Mouse (Mus musculus): ENCODE measurements around the gene Kctd13.
"Not testable (repeated sequence)": the region's sequence is repeated elsewhere in the genome, so short reads cannot be mapped to it uniquely, and the experiment has no call there.

Kctd13 gene

DNA sequence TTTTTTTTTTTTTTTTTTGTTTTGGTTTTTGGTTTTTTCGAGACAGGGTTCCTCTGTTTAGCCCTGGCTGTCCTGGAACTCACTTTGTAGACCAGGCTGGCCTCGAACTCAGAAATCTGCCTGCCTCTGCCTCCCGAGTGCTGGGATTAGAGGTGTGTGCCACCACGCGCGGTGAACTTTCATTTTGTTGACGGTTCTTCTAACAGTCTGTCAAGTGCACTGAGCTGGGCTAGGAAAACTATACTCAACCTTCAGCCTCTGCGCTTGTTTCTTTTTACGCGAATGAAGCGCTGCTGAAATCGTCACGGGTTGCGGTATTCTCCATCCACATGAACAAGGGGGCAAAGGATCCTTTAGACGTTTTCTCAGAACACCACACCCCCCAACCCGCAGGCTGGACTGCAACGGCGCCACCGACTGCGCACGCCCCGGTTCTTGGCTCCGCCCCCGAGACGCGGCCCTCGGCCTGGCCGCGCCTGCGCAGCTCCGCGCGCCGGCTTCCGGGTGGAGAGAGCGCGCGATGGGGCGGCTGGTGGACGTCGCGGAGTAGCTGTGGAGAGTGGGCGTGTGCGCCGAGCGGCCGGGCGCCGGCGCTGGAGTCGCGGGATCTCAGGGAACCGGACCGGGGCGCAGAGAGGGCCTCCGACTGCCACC, at the start of gene Kctd13:
Gene Kctd13 (plus strand): TSS at position 496 of the 654 bp plus-strand sequence.
- in situ Hi-C loops (cut with MboI, MseI) = loop anchor here (5.0 kb wide), 1 partner anchor 51 kb away; no protein-coding TSS in a partner anchor

DNA sequence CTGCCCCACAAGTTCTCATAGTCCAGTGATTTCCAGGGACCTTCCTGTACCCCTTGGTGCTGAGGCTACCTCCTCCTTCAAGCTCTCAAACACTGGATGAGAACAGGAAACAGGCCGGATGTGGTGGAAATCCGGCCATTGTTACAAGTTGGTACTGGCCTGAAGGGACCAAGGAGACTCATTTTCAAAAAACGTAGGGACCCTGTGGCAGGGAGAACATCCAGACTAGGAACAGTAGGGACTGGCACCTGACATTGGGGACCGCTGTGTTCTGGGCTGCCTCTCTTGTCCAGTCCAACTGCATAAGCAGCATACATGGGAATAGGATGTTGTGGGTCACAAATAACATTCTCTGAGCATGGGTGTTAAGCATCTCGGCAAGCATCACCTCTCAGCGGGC, 47.6 kb upstream of the Kctd13 start:
- in situ Hi-C loops (cut with MboI, MseI) = no loop called here

DNA sequence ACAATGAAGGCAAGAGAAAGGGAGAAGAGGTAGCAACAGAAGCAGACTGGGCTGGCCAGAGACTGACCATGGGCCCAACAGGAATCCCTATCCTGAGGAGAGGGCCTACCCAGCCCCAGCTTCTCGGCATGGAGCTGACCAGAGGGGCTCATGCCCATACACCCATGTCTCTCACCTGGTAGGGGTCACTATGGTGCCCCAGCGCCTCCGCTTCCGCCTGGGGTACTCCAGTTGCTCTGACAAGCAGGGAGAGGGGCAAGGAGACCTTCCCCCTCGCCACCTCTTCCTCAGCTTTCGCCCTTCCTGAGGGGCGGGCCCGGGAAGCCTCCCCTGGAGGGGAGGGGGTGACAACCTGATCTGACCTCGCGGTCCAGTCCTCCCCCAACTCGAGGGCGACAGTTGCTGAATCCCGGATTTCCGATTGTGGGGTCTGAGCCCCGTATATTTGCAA, 44.9 kb upstream of the Kctd13 start:
- in situ Hi-C loops (cut with MboI, MseI) = no loop called here

DNA sequence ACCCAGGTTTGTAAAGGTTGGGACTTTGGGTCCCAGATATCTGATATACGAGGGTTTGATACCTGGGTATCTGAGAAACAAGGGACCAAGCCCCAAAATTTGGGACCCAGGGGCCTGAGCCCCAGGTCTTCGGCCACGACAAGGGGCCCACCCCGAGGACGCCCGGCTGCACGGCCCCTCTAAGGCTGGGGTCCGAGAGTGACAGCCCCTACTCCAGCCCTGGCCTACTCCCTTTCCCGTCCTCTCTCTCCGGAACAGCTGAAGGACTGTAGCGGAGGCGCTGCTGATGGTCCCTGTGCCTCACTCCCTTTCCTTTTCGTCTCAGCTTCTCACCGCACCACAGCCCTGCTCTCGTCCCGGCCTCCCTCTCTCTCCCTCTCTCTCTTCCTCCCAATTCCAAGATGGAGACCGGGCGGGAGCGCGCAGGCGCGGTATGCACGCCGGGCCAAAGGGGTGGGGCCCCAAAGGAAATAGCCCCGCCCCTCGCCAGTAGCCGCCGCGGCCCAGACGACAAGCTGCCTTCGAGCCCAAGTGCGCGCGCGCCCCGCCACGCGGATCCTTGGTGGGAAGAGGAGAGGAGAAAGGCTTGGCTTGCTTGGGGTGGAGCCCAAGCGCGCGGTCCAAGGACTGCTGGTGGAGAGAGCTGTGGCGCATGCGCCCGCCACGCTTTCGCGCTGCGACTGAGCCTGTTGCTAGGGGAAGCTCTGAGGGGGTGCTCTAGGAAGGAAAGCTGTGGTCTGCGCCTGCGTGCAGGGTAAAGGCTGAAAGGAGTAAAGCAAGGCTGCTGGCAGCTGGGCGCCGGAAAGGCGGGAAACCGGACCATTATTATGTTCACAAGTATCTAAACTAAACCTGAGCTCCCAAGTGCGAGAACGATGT, 44.2 kb upstream of the Kctd13 start, which contains the start of gene Taok2:
Gene Taok2 (minus strand): TSS at position 418 of the 879 bp plus-strand sequence.
- in situ Hi-C loops (cut with MboI, MseI) = no loop called here

GRCm38 (mm10) chr7:126887281-126887680, 41.4 kb upstream of the Kctd13 start:
- in situ Hi-C loops (cut with MboI, MseI) = no loop called here

DNA sequence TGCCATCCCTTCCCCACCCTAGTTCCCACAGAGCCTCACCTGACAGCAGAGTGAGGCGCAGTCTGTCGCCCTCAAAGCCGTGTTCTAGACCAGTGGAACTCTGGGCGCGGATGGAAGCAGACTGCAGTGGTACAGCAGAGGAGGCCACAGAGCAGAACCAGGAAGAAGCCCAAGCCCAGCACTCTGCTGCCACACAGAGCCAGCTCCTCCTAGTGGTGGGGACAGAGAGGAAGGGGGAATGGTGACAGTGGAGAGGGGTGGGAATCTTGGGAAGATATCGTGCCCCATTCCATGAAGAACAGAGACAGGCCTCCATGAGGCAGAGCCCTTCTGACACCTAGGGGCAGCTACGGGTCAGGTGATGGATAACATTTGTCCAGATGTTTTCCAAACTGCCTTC, 39.8 kb upstream of the Kctd13 start:
- in situ Hi-C loops (cut with MboI, MseI) = no loop called here

GRCm38 (mm10) chr7:126896912-126897311, 31.8 kb upstream of the Kctd13 start:
- in situ Hi-C loops (cut with MboI, MseI) = no loop called here

- in situ Hi-C loops (cut with MboI, MseI) = no loop called here
Observed at GRCm38 (mm10) chr7:126897390-126898101, 31.1 kb upstream of the Kctd13 start.

DNA sequence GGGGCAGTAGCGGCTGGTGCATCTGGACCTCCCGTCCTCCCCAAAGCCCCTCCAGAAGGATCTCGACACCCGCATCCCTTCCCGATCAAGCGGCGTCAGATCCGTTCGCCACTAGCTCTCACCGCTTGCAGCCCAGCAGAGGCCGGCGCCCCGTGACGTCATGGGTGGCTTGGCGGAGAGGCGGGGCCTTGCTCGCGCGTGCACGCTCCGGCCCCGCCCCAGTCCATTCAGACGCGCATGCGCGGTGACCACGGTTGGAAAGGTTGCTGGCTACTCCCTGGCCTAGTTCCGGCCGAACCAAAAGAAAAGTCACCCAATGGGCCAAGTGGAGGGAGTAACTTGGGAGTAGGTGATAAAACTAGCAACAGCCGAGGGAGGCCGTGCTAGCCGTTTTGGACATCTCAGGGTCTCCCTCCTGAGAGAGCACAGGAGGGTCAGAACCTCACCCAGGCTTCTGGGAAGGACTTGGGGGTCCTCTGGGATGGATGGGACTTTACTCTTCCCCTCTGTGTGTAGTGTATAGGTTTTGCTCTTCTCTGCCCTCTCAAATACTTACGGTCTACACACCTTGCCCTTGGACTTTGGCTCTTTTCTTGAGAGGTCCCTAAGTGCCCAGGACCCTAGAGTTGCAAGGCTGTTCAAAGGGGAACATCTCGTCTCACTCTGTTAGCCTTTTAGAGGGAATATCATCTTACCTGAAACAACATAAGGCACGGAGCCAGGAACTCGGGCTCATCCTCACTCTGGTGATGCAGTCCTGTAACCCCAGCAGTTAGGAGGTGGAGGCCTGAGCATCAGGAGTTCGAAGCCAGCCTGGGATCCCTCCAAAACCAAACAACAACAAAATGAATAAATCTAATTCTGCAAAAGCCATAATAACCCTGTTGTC, 30.3 kb upstream of the Kctd13 start:
- in situ Hi-C loops (cut with MboI, MseI) = no loop called here

DNA sequence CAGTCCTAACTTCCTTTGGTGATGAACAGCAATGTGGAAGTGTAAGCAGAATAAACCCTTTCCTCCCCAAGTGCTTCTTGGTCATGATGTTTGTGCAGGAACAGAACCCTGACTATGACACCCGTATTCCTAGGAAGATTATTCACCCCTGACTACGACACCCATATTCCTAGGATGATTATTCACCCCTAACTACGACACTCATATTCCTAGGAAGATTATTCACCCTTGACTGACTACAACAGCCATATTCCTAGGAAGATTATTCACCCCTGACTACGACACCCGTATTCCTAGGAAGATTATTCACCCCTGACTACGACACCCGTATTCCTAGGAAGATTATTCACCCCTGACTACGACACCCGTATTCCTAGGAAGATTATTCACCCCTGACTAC, 28.9 kb upstream of the Kctd13 start:
- in situ Hi-C loops (cut with MboI, MseI) = not testable (repeated sequence)

DNA sequence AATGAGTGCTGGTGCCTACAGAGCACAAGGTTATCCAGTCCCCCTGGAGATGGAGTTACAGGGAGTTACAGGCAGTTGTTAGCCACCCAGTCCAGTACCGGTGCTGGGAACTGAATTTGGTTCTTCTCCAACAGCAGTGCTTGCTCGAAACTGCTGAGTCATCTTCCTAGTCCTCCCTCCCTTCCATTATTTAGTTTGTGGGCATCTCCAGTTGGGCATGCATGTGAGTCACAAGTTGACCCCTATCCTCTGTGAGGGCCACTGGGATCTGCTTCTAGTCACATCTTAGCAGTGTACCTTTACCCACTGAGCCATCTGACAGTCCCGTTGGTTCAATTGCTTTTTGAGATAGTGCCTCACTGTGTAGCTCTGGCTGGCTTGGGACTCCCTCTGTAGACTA, 23.1 kb upstream of the Kctd13 start:
- in situ Hi-C loops (cut with MboI, MseI) = no loop called here

GRCm38 (mm10) chr7:126914844-126915243, 13.8 kb upstream of the Kctd13 start:
- in situ Hi-C loops (cut with MboI, MseI) = no loop called here

DNA sequence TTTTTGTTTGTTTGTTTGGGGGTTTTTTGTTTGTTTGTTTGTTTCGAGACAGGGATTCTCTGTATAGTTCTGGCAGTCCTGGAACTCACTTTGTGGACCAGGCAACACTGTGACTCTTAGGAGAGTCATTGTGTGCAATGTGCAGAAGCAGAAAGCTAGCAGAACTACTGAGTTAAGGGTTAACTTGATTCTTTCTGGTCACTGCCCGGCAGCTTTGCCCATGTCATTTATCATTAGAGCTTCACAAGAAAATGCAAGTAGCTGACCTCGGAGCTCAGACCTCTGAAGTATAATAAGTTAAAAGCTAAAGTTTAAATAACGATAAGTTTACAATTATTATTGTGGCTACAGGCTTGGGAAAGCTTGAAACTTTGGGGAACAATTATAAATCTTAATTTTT, 10.3 kb upstream of the Kctd13 start:
- in situ Hi-C loops (cut with MboI, MseI) = not testable (repeated sequence)

GRCm38 (mm10) chr7:126919973-126920372, 8.7 kb upstream of the Kctd13 start:
- in situ Hi-C loops (cut with MboI, MseI) = no loop called here

DNA sequence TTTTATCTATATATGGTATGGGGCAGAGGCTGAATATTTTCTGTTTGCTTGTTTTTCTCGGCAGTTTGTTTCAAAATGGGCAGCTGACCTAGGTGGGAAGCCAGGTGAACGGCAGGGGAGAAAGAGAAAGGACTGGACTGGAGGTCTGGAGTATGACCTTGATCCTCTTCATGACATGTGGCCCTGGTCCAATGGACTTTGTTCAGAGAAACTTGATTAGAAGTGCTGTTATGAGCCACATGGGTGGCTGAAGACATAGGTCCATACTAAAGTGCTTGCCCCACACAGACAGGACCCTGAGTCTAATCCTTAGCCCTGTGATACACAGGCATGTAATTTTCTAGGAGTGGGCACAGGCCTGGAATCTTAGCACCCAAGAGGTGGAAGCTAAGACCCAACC, 7.1 kb upstream of the Kctd13 start:
- in situ Hi-C loops (cut with MboI, MseI) = no loop called here

DNA sequence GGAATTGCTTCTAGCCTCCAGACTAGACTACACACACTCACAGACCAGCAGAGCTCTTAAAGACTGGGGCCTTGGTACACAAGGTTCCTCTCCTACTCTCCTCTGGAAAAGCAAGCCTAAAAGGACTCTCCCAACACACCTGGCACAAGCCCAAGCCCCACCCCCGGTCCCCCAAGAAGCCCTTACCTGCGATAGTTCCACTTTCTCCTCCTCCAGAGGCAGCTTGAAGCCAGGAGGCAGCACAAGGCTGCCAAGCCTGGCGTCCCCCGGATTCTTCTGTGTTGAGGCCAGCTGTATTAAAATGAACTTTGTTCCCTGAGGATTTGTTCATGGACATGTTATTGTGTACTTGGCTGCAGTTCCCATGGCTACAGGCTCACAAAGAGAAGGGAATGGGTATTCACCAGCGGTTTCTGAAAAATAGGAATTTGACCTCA, 6.0 kb upstream of the Kctd13 start, which contains the start of gene Tmem219:
Gene Tmem219 (minus strand): TSS at position 294 of the 437 bp plus-strand sequence.
- in situ Hi-C loops (cut with MboI, MseI) = no loop called here

- in situ Hi-C loops (cut with MboI, MseI) = no loop called here
Observed at GRCm38 (mm10) chr7:126923999-126924398, 4.7 kb upstream of the Kctd13 start.

DNA sequence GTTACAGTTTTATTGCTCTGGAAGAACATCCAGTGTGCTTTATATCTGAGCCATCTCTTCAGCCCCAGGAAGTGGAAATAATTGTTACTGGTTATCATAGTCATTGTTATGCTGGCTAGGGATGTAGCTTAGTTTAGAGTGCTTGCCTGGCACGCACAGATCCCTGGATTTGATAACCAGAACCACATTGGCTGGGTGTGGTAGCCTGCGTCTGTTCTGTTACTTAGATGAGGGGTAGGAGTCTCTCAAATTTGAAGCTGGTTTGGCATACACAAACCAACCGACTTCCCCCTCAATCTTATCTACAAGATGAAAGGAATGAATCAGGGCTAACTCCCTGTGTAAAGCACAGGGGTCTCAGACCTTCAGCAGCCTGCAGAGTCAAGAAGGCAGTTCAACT, 2.4 kb upstream of the Kctd13 start:
- in situ Hi-C loops (cut with MboI, MseI) = loop anchor here (5.0 kb wide), 1 partner anchor 49 kb away; no protein-coding TSS in a partner anchor

- in situ Hi-C loops (cut with MboI, MseI) = loop anchor here (5.0 kb wide), 1 partner anchor 52 kb away; no protein-coding TSS in a partner anchor
Observed at GRCm38 (mm10) chr7:126929046-126929445, 367 bp downstream of the Kctd13 start.

GRCm38 (mm10) chr7:126932652-126933051, 4.0 kb downstream of the Kctd13 start:
- in situ Hi-C loops (cut with MboI, MseI) = no loop called here

- in situ Hi-C loops (cut with MboI, MseI) = no loop called here
Observed at GRCm38 (mm10) chr7:126941171-126941570, 12.5 kb downstream of the Kctd13 start.

All from regulatory T cell (primary cell).